14 mouse cellular contexts compared by ENCODE assay signal in the genomic region with DNA sequence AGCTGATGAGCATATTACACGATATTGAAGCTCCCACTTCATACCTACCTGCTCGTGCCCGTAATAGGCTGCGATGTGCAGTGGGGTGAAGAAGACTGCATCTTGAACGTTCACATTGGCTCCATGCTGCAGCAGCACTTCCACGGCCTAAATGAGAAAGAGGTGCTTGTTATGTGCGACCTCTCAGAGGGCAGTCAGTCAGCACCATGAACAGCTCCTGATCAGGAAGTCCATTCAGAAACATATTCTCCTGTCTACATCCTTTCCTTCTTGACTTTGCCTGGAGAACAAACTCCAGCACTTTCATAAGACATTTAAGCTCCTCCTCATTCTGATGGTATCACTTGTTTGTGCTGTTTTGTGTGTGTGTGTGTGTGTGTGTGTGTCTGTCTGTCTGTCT.
DNase-seq lines count a peak whose midpoint lies in the region; ATAC-seq and TF ChIP-seq lines count a peak whose summit lies in the region.
"Had no signal": no experiment of that assay in that cellular context is flagged by ENCODE, and none has a peak within 500 bp of the region (broad histone marks: within the 10 kb centered on the region; RNA-seq: fewer than 3 reads in every experiment).

No protein-coding gene starts in this region.

- intact Hi-C loops in heart, postnatal 14 days (cut with DNase I), result no loop called here
- intact Hi-C loops in heart, postnatal 25 days (cut with DNase I), result no loop called here

- H3K9me3 ChIP-seq in hindbrain, embryonic 10.5 days, result 0 out of 2 replicates have a peak, but pooled peaks cover 2% of the 10 kb centered on the region
- H3K9me3 ChIP-seq in hindbrain, embryonic 14.5 days (ENCODE audit: control insufficient read depth, low read length), result no peaks in the 10 kb centered on the region
- H3K9me3 ChIP-seq in embryonic facial prominence, embryonic 11.5 days (replicated peaks; ENCODE audit: control insufficient read depth, low read length), result no peaks in the 10 kb centered on the region

- H3K36me3 ChIP-seq in hindbrain, embryonic 10.5 days, result no peaks in the 10 kb centered on the region
- H3K36me3 ChIP-seq in hindbrain, embryonic 14.5 days (replicated peaks; ENCODE audit: control insufficient read depth, insufficient read depth), result no peaks in the 10 kb centered on the region
- no peaks in the 10 kb centered on the region for H3K36me3 ChIP-seq in embryonic facial prominence, embryonic 11.5 days (replicated peaks; ENCODE audit: control insufficient read depth, insufficient read depth, low read depth, low read length)

- no peak overlapping the region for H3K4me3 ChIP-seq in hindbrain, embryonic 10.5 days
- no peak overlapping the region for H3K4me3 ChIP-seq in hindbrain, embryonic 14.5 days (replicated peaks; ENCODE audit: low read length)
- H3K4me3 ChIP-seq in embryonic facial prominence, embryonic 11.5 days (ENCODE audit: low read depth, low read length), result no peak overlapping the region
- H3K4me3 ChIP-seq in layer of hippocampus, adult 2 months, result no peak overlapping the region

- TF ChIP-seq CTCF in layer of hippocampus, adult 2 months (conservative IDR thresholded peaks at IDR 0.05), result no peak

- no peaks in the 10 kb centered on the region for H3K27me3 ChIP-seq in hindbrain, embryonic 10.5 days (ENCODE audit: insufficient read depth, poor library complexity, severe bottlenecking)
- no peaks in the 10 kb centered on the region for H3K27me3 ChIP-seq in hindbrain, embryonic 14.5 days (ENCODE audit: control insufficient read depth, insufficient read depth, low read length)
- H3K27me3 ChIP-seq in embryonic facial prominence, embryonic 11.5 days (ENCODE audit: control insufficient read depth, insufficient read depth, low read length), result no peaks in the 10 kb centered on the region

- peak; percentile 6 for DNase-seq in hindbrain, embryonic 10.5 days (ENCODE audit: low spot score)
- DNase-seq in hindbrain, embryonic 14.5 days (ENCODE audit: low spot score), result no peak
- DNase-seq in 3T3-L1 (ENCODE audit: low read depth, low spot score) (peak; percentile 67), R1 (ENCODE audit: low read depth, low spot score) (peak; percentile 46)
- DNase-seq in embryonic facial prominence, embryonic 11.5 days (ENCODE audit: low spot score), result peak; percentile 67
- DNase-seq in layer of hippocampus, adult 2 months (ENCODE audit: low spot score in 2 of 2), result no peak
- DNase-seq in heart, postnatal 14 days, result no peak
- DNase-seq in heart, postnatal 25 days (ENCODE audit: low spot score), result no peak
- DNase-seq: forebrain, postnatal 0 days; gastrocnemius, postnatal 14 days; kidney, adult 11 months; layer of hippocampus, adult 9-11 months; right cerebral cortex, postnatal 25 days had no signal

- H3K9ac ChIP-seq in hindbrain, embryonic 14.5 days, result no peak overlapping the region
- no peak overlapping the region for H3K9ac ChIP-seq in embryonic facial prominence, embryonic 11.5 days (replicated peaks; ENCODE audit: low read length)
- H3K9ac ChIP-seq: forebrain, postnatal 0 days had no signal

- no peaks in the 10 kb centered on the region for H3K4me1 ChIP-seq in hindbrain, embryonic 10.5 days (replicated peaks)
- H3K4me1 ChIP-seq in hindbrain, embryonic 14.5 days (replicated peaks; ENCODE audit: control insufficient read depth, insufficient read depth, low read length), result no peaks in the 10 kb centered on the region
- no peaks in the 10 kb centered on the region for H3K4me1 ChIP-seq in embryonic facial prominence, embryonic 11.5 days (ENCODE audit: control insufficient read depth, insufficient read depth, low read length)

- WGBS in hindbrain, embryonic 10.5 days, result 87% methylated on average over 7 of the region's 7 CpGs
- WGBS in hindbrain, embryonic 14.5 days, result 87% methylated on average over 7 of the region's 7 CpGs
- 77% methylated on average over 7 of the region's 7 CpGs for WGBS in embryonic facial prominence, embryonic 11.5 days

- H3K4me2 ChIP-seq in hindbrain, embryonic 14.5 days (replicated peaks), result no peak overlapping the region
- no peak overlapping the region for H3K4me2 ChIP-seq in embryonic facial prominence, embryonic 11.5 days (ENCODE audit: low read depth, low read length)
- H3K4me2 ChIP-seq: heart, embryonic 11.5 days had no signal

- no peak overlapping the region for H3K27ac ChIP-seq in hindbrain, embryonic 10.5 days
- H3K27ac ChIP-seq in hindbrain, embryonic 14.5 days, result no peak overlapping the region
- H3K27ac ChIP-seq in embryonic facial prominence, embryonic 11.5 days (replicated peaks; ENCODE audit: low read depth, low read length), result no peak overlapping the region
- no peak overlapping the region for H3K27ac ChIP-seq in layer of hippocampus, adult 2 months

- ATAC-seq in hindbrain, embryonic 14.5 days (ENCODE audit: low FRiP score), result no peak
- no peak for ATAC-seq in embryonic facial prominence, embryonic 11.5 days (replicated peaks; ENCODE audit: insufficient number of reproducible peaks, low FRiP score, low TSS enrichment, low read depth)
- ATAC-seq: forebrain, postnatal 0 days had no signal

Comparison
In these comparisons a context has a peak if more than half of its experiments do, and no peak if none do; other contexts are left out.
1. DNase-seq: peak in hindbrain, embryonic 10.5 days (single experiment), 3T3-L1 (single experiment), R1 (single experiment) and embryonic facial prominence, embryonic 11.5 days (single experiment); none in hindbrain, embryonic 14.5 days (single experiment), layer of hippocampus, adult 2 months (0 of 2), heart, postnatal 14 days (0 of 2) and heart, postnatal 25 days (single experiment).